Mouse (Mus musculus) embryonic fibroblast, embryonic 13.5 days (primary cell): Measurements from ENCODE around the gene Sf3a1. TPM values are rescaled to one million over a fixed set of nuclear protein-coding genes. Genes with fewer than 3 reads are reported as not detected.
A peak's percentile ranks its signal among the peaks of the same experiment; 100 is the strongest.

Source experiments
- H3K27ac ChIP-seq: 2 replicates; pipeline ENCODE4 v1.5.1; 2012; ENCODE audit warnings: low read length, control low read depth, inconsistent platforms; ENCODE audit not compliant: insufficient read depth
- H3K4me1 ChIP-seq: 2 replicates; pipeline ENCODE4 v1.6.1; 2011; ENCODE audit warnings: low read length; ENCODE audit not compliant: control insufficient read depth, insufficient read depth
- H3K4me3 ChIP-seq: 2 replicates; pipeline ENCODE4 v1.5.1; 2011; ENCODE audit warnings: mild to moderate bottlenecking, control low read depth, low read length; ENCODE audit not compliant: insufficient read depth
- CTCF ChIP-seq: IDR thresholded peaks from 2 replicates; pipeline ENCODE4 v1.5.1; 2011; ENCODE audit warnings: mild to moderate bottlenecking, control low read depth, low read length, moderate library complexity, borderline replicate concordance; ENCODE audit not compliant: insufficient read depth
- POLR2A ChIP-seq: IDR thresholded peaks from 2 replicates; pipeline ENCODE4 v1.6.1; 2011; ENCODE audit warnings: low read depth, mild to moderate bottlenecking, control low read depth, low read length, moderate library complexity
- polyA plus RNA-seq: library from polyadenylated mRNA; stranded (reverse); fragments of >200 nt; gene quantifications from 2 replicates; pipeline ENCODE4 v1.2.4, GENCODE M21; 2011; ENCODE audit warnings: low read depth; ENCODE audit not compliant: missing spikeins, insufficient read length

Gene Sf3a1
- polyA plus RNA-seq, 1 experiment, result 46.8 TPM

DNA sequence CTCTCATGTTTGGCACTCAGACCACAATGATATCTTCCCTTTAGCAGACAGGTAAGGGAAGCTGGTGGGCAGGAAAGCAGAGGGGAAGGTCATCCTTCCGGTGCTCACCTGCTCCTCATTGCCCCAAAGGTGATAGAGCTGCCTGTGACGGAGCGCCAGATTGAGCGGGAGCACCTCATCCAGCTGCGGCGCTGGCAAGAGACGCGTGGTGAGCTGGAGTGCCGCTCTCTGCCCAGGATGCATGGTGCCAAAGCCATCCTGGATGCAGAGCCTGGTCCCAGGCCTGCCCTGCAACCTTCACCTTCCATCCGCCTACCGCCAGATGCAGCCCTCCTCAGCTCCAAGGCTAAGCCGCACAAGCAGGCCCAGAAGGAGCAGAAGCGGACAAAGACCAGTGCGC lies 54.4 kb downstream of the Sf3a1 start:
- Histone ChIP-seq H3K4me1 (no peaks in the 10 kb centered on the region), H3K4me3 (no peak overlapping the region), H3K27ac (no peak overlapping the region)
- TF ChIP-seq CTCF (no peak), POLR2A (no peak)

DNA sequence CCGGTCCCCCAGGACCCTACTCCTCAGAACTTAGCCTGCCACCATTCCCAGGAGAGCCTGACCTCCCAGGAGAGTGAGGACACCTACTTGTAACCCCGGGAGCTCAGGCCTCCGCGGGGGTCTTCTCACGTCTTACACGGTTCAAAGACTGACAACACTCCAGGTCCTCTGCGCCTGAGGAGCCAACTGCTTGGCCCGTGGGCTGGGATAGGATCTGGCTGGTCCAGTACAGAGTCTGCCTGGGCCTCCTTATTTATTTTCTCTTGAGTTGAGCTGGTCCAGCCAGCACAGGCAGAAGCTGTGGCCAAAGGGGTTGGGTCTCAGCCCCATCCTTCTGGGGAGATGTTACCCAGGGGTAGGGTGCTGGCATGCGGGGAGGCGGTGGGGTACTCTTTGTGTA lies 54.9 kb downstream of the Sf3a1 start:
- H3K27ac ChIP-seq, result no peak overlapping the region
- no peaks in the 10 kb centered on the region for H3K4me1 ChIP-seq
- no peak for TF ChIP-seq POLR2A
- no peak for TF ChIP-seq CTCF
- H3K4me3 ChIP-seq, result no peak overlapping the region

DNA sequence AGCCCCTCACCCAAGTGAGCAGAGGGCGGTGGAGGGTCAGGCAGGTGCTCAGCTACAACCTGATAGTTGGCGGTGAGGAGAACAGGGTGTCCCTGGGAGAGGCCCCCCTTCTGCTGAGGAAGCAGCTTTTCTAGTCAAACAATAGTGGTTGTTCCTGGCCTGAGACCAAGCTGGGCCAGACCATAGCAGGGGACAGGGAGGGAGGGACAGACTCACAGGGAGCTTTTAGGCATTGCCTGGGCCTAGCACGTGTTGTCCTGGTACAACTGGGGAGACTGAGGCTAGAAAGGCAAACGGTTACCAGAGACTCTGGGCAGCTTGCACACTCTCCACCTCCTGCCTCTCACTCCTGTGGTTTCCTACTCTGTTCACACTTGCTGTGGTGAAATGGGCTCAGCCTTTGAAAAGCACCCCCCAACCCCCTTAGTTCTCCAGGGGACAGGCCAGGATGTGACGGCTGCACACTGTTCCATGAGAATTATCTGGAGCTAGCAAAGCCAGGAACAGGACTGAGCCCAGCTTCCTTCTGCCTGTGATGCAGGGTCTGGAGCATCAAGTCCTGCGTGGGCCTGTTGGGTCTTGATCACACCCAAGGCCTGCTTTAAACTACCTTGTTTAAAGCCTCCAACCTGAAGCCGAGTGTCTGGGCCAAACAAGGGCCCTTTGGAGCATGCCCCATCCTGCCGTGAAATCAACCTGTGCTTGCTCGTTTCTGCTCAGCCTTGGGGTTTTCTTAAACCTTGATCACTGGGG lies 56.3 kb downstream of the Sf3a1 start:
- Histone ChIP-seq H3K4me1 (no peaks in the 10 kb centered on the region), H3K4me3 (no peak overlapping the region), H3K27ac (no peak overlapping the region)
- TF ChIP-seq CTCF (no peak), POLR2A (no peak)

DNA sequence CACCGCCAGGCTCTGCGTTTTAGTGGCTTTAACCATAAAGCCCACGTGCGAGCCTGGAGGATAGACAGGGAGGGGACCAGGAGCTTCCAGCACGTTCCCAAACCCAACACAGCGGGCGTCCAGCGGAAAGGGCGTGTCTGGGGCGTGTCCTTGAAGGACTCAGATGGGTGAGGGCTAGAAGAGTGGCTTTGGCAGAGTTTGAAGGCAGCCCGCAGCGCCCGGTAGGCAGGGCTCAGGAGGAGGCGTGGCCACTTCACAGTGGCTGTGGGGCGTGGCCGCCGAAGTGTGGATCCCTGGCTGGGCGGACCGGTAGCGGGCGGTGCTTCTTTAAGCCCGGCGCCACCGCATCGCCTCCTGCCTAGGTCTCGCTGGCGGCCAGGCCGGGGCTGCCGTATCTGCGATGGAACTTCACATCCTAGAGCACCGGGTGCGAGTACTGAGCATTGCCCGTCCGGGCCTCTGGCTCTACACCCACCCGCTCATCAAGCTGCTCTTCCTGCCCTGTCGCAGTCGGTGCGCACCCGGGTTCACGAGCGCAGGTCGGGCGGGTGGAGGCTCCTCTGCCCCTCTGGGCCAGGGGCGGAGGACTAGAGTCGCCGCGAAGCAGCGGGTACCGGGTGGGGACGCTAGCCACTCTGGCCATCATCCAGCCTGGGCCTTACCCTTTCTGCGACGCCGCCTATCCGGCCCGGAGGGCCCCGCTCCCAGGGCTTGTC lies 57.9 kb downstream of the Sf3a1 start, which contains the start of gene Castor1:
Castor1 (plus strand) TSS at position 312 of the 716 bp plus-strand sequence.
- TF ChIP-seq CTCF (no peak), POLR2A (peak; percentile 92)
- H3K4me3 ChIP-seq, result peak within 1 kb of the TSS; percentile 51
- peak within 1 kb of the TSS; percentile 49 for H3K27ac ChIP-seq
- H3K4me1 ChIP-seq, result no peaks in the 10 kb centered on the region

DNA sequence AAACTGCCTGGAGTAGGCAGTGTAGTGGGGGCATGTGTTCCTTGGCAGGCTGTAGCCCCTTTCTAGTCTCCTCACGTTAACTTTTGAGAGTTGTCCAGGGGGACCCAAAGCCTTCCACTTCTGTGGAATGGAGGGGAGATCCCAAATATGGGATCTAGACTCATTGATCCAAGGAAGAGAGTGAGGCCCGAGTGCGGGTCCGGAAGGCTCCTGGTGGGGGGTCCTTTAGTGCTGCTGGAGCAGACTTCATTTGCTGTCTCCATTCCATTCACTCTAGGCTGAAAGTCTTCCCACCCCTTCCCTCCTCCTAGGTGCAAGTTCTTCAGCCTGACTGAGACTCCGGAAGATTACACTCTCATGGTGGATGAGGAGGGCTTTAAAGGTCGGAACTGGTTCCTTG lies 58.5 kb downstream of the Sf3a1 start:
- H3K4me3 ChIP-seq, result peak overlapping the region; percentile 51
- TF ChIP-seq POLR2A (no peak), CTCF (no peak)
- no peaks in the 10 kb centered on the region for H3K4me1 ChIP-seq
- H3K27ac ChIP-seq, result peak overlapping the region; percentile 49

DNA sequence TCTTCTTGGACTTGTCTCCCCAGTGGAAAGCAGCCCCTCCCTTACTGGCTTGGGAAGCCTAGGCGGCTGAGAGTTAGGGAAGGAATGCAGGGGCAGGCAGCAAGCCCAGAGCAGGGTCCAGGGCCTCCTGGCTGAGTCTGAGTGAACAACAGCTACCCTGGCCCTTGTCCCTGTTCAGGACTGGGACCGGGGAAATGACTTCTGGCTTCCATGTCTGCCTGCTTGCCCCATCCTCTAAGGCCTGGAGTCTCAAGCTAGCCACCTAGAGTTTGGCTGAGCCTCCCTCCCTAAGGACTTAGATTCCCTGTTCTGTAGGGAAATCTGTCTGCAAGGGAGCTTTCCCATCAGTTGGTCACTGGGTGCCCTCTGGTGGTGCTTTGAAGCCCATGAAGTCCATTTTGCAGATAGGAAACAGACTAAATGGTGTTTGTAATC lies 59.2 kb downstream of the Sf3a1 start:
- Histone ChIP-seq H3K27ac (peak overlapping the region; percentile 49), H3K4me1 (no peaks in the 10 kb centered on the region), H3K4me3 (peak overlapping the region; percentile 51)
- TF ChIP-seq CTCF (peak; percentile 40; the same call in 1 of the 2 replicates), POLR2A (peak; percentile 49; the same call in 1 of the 2 replicates)

DNA sequence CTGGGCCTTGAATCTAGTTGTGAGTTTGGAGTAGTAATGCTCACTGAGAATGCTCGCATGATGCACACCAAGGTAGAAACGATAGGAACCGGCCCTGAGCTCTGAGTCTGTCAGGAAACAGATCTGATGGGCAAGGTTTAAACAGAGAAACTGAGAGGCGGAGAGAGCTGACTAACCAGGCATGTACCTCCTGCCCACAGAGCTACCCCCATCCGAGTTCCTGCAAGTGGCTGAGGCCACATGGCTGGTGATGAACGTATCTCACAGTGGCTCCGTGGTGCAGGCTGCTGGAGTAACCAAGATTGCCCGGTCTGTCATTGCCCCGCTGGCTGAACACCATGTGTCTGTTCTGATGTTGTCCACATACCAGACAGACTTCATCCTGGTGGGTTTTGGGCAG lies 59.8 kb downstream of the Sf3a1 start:
- no peaks in the 10 kb centered on the region for H3K4me1 ChIP-seq
- no peak overlapping the region for H3K27ac ChIP-seq
- no peak for TF ChIP-seq POLR2A
- TF ChIP-seq CTCF, result no peak

DNA sequence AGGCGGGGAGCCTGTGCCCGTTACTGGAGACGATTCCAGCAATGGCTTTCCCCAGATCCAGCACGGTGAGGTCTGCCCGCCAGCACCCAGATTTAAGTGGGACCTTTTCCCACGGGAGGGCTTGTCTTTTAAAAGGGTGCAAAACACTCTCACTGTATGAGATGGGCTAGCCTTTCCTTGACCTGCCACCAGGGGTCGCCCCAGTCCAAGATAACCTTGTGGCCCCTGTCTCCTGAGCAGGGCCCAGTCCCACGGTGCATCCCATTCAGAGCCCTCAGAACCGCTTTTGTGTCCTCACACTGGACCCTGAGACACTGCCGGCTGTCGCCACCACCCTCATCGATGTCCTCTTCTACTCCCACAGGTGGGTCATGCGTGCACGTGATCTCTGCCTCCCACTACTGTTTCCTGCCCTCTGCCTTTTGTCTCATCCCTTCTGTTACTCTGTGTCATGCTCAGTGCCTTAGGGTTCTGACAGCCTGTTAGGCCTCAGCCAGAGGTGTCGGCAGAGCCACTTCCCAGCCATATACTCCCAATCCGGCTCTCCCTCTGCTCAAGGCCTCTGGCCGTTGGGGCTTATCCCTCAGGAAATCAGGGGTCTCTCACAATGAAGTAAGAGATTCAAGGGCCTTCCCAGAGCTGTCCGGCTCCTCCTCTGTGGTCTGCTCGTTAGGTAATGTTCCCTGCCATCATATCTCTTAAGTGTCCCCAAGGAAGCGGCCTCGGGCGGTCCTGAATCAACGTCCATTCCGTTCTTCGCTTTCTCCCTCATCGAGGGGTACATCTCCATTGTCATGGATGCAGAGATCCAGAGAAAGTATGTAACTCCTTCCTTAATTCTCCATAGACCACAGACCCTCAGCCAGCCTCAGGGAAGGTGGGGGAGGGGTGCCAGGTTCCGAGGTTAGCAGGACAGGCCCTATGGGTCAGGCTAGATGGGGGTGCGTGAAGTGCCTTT lies 60.6 kb downstream of the Sf3a1 start:
- Histone ChIP-seq H3K4me3 (no peak overlapping the region), H3K27ac (no peak overlapping the region), H3K4me1 (no peaks in the 10 kb centered on the region)
- no peak for TF ChIP-seq POLR2A
- TF ChIP-seq CTCF, result peak; percentile 87

More for the DNA sequence above, 59.8 kb downstream of the Sf3a1 start:
- no peak overlapping the region for H3K4me3 ChIP-seq
